12 mouse cellular contexts compared by ENCODE assay signal in genomic region chr19:28940135-28940874, GRCm38 (mm10). TPM values are rescaled to one million over a fixed set of nuclear protein-coding genes. Genes with fewer than 3 reads are reported as not detected.
A peak's percentile ranks its signal among the peaks of the same experiment; 100 is the strongest.
DNase-seq lines count a peak whose midpoint lies in the region; ATAC-seq lines count a peak whose summit lies in the region.
"Had no signal": no experiment of that assay in that cellular context is flagged by ENCODE, and none has a peak within 500 bp of the region (broad histone marks: within the 10 kb centered on the region; RNA-seq: fewer than 3 reads in every experiment).

No protein-coding gene starts in this region.

- WGBS in hindbrain, embryonic 16.5 days: 76% methylated on average over 9 of the region's 9 CpGs

- H3K36me3 ChIP-seq in hindbrain, embryonic 16.5 days (ENCODE audit: control insufficient read depth, insufficient read depth, low read length): no peaks in the 10 kb centered on the region

- no peaks in the 10 kb centered on the region for H3K9me3 ChIP-seq in hindbrain, embryonic 16.5 days (ENCODE audit: control insufficient read depth, low read length)

- peak; percentile 15 for DNase-seq in urinary bladder, postnatal 14 days (ENCODE audit: low spot score)
- no peak for DNase-seq in urinary bladder, postnatal 36 days (ENCODE audit: low spot score in 2 of 2)
- peak; percentile 40 to 43 for DNase-seq in heart, adult 9 months (ENCODE audit: low spot score in 2 of 2)
- peak; percentile 50 for DNase-seq in heart, postnatal 4 days
- DNase-seq in mesoderm, embryonic 11.5 days (ENCODE audit: low read depth, low spot score): peak; percentile 13
- no peak for DNase-seq in right cerebral cortex, postnatal 36 days (ENCODE audit: low spot score in 2 of 2)
- DNase-seq: cerebellum, postnatal 36 days; left cerebral cortex, postnatal 4 days had no signal

- no peak overlapping the region for H3K9ac ChIP-seq in hindbrain, embryonic 16.5 days (ENCODE audit: low read depth, low read length)

- no peaks in the 10 kb centered on the region for H3K27me3 ChIP-seq in hindbrain, embryonic 16.5 days (replicated peaks; ENCODE audit: control insufficient read depth, insufficient read depth, low read length)

- ATAC-seq in megakaryocyte progenitor cell, adult 5-6 weeks (replicated peaks; ENCODE audit: poor library complexity): no peak
- ATAC-seq in hindbrain, embryonic 16.5 days: no peak
- ATAC-seq: intestine, embryonic 16.5 days had no signal

- no peak overlapping the region for H3K4me3 ChIP-seq in hindbrain, embryonic 16.5 days (ENCODE audit: low read length)

- no peaks in the 10 kb centered on the region for H3K4me1 ChIP-seq in hindbrain, embryonic 16.5 days (ENCODE audit: control insufficient read depth, insufficient read depth, low read depth, low read length)

- no peak overlapping the region for H3K4me2 ChIP-seq in hindbrain, embryonic 16.5 days (ENCODE audit: low read length)

- no peak overlapping the region for H3K27ac ChIP-seq in hindbrain, embryonic 16.5 days (ENCODE audit: low read depth, low read length)

RNA-seq across cellular contexts. Expression of gene Plpp6, which starts 23.4 kb away (rescaled TPM):
- 1 to 10 TPM; 6.6 to 7.0 TPM for total RNA-seq in heart, postnatal 4 days (2021)
- total RNA-seq in megakaryocyte progenitor cell, adult 5-6 weeks (2015): 11.4 and 13.7 TPM in 2 replicates
- 5.5 and 5.9 TPM in 2 replicates for total RNA-seq in megakaryocyte progenitor cell, adult 5-6 weeks (2017)
- polyA plus RNA-seq in hindbrain, embryonic 16.5 days (2015; fragmentation: Nextera tagmentation; extraction: Ambion mirVana): 11.7 and 13.6 TPM in 2 replicates

RNA-seq across cellular contexts. Expression of gene 4430402I18Rik, which starts 27.3 kb away (rescaled TPM):
- 10 to 100 TPM; 16.1 to 19.5 TPM for total RNA-seq in heart, postnatal 4 days (2021)
- 0.12 TPM in 1 of 2 replicates, not detected in the other for total RNA-seq in megakaryocyte progenitor cell, adult 5-6 weeks (2015)
- 0.21 TPM in 1 of 2 replicates, not detected in the other for total RNA-seq in megakaryocyte progenitor cell, adult 5-6 weeks (2017)
- polyA plus RNA-seq in hindbrain, embryonic 16.5 days (2015; fragmentation: Nextera tagmentation; extraction: Ambion mirVana): 1.4 and 2.1 TPM in 2 replicates
- total RNA-seq: hematopoietic stem cell, adult 5-6 weeks had no signal

RNA-seq across cellular contexts. Expression of gene Cdc37l1, which starts 49.8 kb away (rescaled TPM):
- 10 to 100 TPM; 61.7 to 67.8 TPM for total RNA-seq in heart, postnatal 4 days (2021)
- total RNA-seq in megakaryocyte progenitor cell, adult 5-6 weeks (2015): 28.5 and 45.0 TPM in 2 replicates
- total RNA-seq in megakaryocyte progenitor cell, adult 5-6 weeks (2017): 31.0 and 48.1 TPM in 2 replicates
- 41.2 and 45.0 TPM in 2 replicates for polyA plus RNA-seq in hindbrain, embryonic 16.5 days (2015; fragmentation: Nextera tagmentation; extraction: Ambion mirVana)

Comparison
In these comparisons a context has a peak if more than half of its experiments do, and no peak if none do; other contexts are left out.
1. DNase-seq: peak in urinary bladder, postnatal 14 days (single experiment), heart, adult 9 months (2 of 2), heart, postnatal 4 days (single experiment) and mesoderm, embryonic 11.5 days (single experiment); none in urinary bladder, postnatal 36 days (0 of 2) and right cerebral cortex, postnatal 36 days (0 of 2).
2. RNA of gene 4430402I18Rik, which starts 27.3 kb away (total RNA-seq): 16.1 to 19.5 TPM in heart, postnatal 4 days; 0.12 to 0.21 TPM in megakaryocyte progenitor cell, adult 5-6 weeks; every median in the first group is over 10 times any median in the second.